Mouse (Mus musculus) layer of hippocampus, adult 8-10 months (tissue): Measurements from ENCODE around the gene Lrrk1. TPM values are rescaled to one million over a fixed set of nuclear protein-coding genes. Genes with fewer than 3 reads are reported as not detected.

Experiments used
- DNase-seq, 2 experiments: peaks; one replicate each; pipeline ENCODE4 v3.0.0; 2022; ENCODE audit warnings: low spot score in 2 of 2
- total RNA-seq, 4 experiments: library from RNA; stranded (reverse); gene quantifications; 2 replicates each; pipeline ENCODE4 v1.2.4; 2022

Gene Lrrk1
- total RNA-seq, 4 experiments from 2014 or later, result 3.3 to 7.0 (median 4.9) TPM

GRCm38 (mm10) chr7:66340044-66340443 lies 48.1 kb downstream of the Lrrk1 start:
- no peak for DNase-seq

GRCm38 (mm10) chr7:66339625-66340024 lies 48.5 kb downstream of the Lrrk1 start:
- no peak for DNase-seq

GRCm38 (mm10) chr7:66336955-66337354 lies 51.2 kb downstream of the Lrrk1 start:
- DNase-seq, result no peak

GRCm38 (mm10) chr7:66333906-66334500 lies 54.1 kb downstream of the Lrrk1 start:
- no peak for DNase-seq

GRCm38 (mm10) chr7:66332340-66332739 lies 55.8 kb downstream of the Lrrk1 start:
- no peak for DNase-seq

- no peak for DNase-seq
Observed at GRCm38 (mm10) chr7:66330610-66331009, 57.5 kb downstream of the Lrrk1 start.

GRCm38 (mm10) chr7:66327516-66327915 lies 60.6 kb downstream of the Lrrk1 start:
- DNase-seq, result no peak

GRCm38 (mm10) chr7:66325419-66326053 lies 62.6 kb downstream of the Lrrk1 start:
- no peak for DNase-seq

- no peak for DNase-seq
Observed at GRCm38 (mm10) chr7:66323252-66324015, 64.7 kb downstream of the Lrrk1 start.

GRCm38 (mm10) chr7:66320996-66321395 lies 67.2 kb downstream of the Lrrk1 start:
- DNase-seq, result no peak

GRCm38 (mm10) chr7:66318147-66318546 lies 70.0 kb downstream of the Lrrk1 start:
- no peak for DNase-seq

GRCm38 (mm10) chr7:66310670-66311656 lies 77.2 kb downstream of the Lrrk1 start:
- peak in 1 of 2 experiments; percentile 20 for DNase-seq

- peak in 1 of 2 experiments; percentile 70 for DNase-seq
Observed at GRCm38 (mm10) chr7:66309950-66310669, 78.0 kb downstream of the Lrrk1 start.

- no peak for DNase-seq
Observed at GRCm38 (mm10) chr7:66309240-66309949, 78.8 kb downstream of the Lrrk1 start.

- no peak for DNase-seq
Observed at GRCm38 (mm10) chr7:66308581-66309239, 79.4 kb downstream of the Lrrk1 start.

GRCm38 (mm10) chr7:66307791-66308190 lies 80.4 kb downstream of the Lrrk1 start:
- no peak for DNase-seq

GRCm38 (mm10) chr7:66305714-66306198 lies 82.4 kb downstream of the Lrrk1 start:
- no peak for DNase-seq

GRCm38 (mm10) chr7:66304993-66305713 lies 83.0 kb downstream of the Lrrk1 start:
- no peak for DNase-seq
